Mouse (Mus musculus): ENCODE measurements around the gene Cnksr3. TPM values are rescaled to one million over a fixed set of nuclear protein-coding genes. Genes with fewer than 3 reads are reported as not detected.

Gene Cnksr3
- polyA plus RNA-seq (2012; rRNA removed): 5.3 and 5.6 TPM in 2 replicates

DNA sequence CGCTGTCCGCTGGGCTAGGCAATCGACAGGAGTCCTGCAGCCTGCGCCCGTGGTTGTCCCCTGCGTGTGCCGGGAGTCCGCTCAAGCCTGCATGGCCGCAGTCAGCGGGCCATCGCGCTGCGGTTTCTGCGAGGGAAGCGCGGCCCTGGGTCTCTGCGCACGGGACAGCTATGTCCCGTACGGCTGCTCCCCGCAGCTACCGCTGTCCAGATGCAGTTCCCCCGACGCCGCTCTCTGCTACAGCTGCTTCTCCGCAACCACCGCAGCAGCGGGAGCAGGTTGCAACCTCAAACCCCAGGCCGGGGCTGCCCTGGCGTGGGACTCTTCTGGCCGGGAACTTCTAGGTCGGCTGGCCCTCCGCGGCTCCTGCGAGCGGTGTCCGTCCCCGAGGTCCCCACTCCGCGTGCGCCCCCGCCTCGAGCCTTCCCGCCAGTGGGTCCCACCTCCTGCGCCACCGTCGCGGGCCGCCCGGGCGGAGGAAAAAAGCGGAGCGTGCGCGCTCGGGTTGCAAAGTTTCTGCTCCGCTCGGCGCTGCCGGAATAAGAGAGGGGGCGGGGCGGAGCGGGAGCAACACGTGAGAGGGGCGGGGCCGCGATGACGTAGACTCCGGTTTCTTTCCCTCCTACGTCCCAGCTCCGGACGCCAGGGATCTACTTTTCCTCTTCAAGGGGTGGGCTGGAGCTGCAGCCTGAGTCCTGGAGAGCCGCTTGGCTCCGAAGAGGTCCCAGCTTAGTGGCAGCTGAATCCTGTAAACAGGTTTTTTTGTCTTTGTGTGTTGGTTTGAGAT, at the start of gene Cnksr3:
Cnksr3 (minus strand) TSS at position 542 of the 787 bp plus-strand sequence.
- no peaks in the 10 kb centered on the region for H3K36me3 ChIP-seq (ENCODE audit: control insufficient read depth, insufficient read depth, low read length)
- H3K27me3 ChIP-seq (ENCODE audit: control insufficient read depth, insufficient read depth, low read length): no peaks in the 10 kb centered on the region
- H3K27ac ChIP-seq (ENCODE audit: control insufficient read depth, insufficient read depth, low read depth, low read length): peak within 1 kb of the TSS; percentile 72
- peak within 1 kb of the TSS; percentile 85 for H3K4me3 ChIP-seq (ENCODE audit: control insufficient read depth, low read depth, low read length)
- H3K4me1 ChIP-seq (ENCODE audit: control insufficient read depth, insufficient read depth, low read length): peaks cover 6% of the 10 kb centered on the region
- TF ChIP-seq POLR2A (IDR thresholded peaks at IDR 0.05; ENCODE audit: control insufficient read depth, low read depth, low read length): peak; percentile 83
- TF ChIP-seq CTCF (IDR thresholded peaks at IDR 0.05; ENCODE audit: control insufficient read depth, insufficient read depth, insufficient replicate concordance, low read depth, low read length): no peak

DNA sequence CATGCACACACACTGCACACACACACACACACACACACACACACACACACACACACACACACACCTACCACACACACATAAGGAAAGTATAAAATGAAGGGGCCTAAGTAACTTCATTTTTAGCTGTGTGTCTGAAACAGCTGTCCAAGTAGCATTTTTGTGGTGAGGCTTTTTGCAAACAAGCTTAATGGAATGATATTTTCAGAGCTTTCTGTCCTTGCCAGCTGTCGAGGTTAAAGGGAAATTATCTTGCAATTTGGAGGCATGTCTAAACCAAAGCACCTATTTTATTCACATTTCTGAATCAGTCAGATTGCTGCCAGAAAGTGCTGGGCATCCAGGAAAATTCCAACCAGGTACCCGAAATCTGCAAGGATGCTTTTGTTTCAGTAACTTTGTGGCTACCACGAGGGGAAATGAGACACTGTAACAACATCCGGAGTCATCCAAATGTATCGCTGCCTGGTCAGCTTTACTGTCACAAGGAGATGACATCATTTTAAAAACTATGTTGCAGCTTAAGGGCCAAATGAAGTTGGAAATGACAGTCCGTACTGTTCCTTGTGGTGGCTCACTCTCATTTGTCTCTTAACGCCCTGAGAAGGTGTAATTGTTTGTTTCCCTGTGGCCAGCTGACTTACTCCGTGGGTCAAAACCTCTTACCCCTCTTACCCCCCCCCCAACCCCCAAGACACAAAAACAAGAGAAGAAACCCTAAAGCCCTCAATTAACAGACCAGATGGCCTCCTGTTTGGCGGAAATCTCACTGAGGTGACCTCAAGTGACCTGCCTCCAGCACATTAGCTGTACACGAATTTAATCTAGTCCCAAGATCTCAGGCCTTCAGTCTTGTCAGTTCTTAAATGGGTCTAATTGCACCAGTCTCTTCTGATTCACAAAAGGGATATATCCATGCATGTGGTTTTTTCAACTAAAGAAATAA, 48.4 kb upstream of the Cnksr3 start:
- Histone ChIP-seq H3K4me3 (ENCODE audit: control insufficient read depth, low read depth, low read length) (no peak overlapping the region), H3K27ac (ENCODE audit: control insufficient read depth, insufficient read depth, low read depth, low read length) (no peak overlapping the region), H3K27me3 (ENCODE audit: control insufficient read depth, insufficient read depth, low read length) (no peaks in the 10 kb centered on the region), H3K36me3 (ENCODE audit: control insufficient read depth, insufficient read depth, low read length) (no peaks in the 10 kb centered on the region), H3K4me1 (ENCODE audit: control insufficient read depth, insufficient read depth, low read length) (no peaks in the 10 kb centered on the region)
- no peak for TF ChIP-seq CTCF (IDR thresholded peaks at IDR 0.05; ENCODE audit: control insufficient read depth, insufficient read depth, insufficient replicate concordance, low read depth, low read length)
- TF ChIP-seq POLR2A (IDR thresholded peaks at IDR 0.05; ENCODE audit: control insufficient read depth, low read depth, low read length): no peak

DNA sequence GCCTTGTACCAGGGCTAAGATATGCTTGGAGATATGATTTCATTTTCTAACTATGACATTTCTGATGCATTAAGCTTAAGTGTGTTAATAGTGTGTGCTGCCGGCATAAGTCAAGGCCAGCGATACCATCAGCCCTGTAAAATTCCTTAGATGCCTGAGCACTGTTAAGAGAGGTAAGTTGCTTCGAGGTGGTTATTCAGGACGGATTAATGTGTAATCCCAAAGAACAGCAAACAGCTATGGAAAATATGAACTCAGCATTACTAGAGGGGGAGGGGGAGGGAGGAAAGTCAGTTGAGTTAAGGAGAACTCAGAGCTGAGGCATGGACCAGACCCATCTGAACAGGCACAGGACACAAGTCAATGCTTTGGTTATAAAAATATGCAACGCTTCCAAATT, 46.6 kb upstream of the Cnksr3 start:
- no peak overlapping the region for H3K27ac ChIP-seq (ENCODE audit: control insufficient read depth, insufficient read depth, low read depth, low read length)
- H3K4me3 ChIP-seq (ENCODE audit: control insufficient read depth, low read depth, low read length): no peak overlapping the region
- no peaks in the 10 kb centered on the region for H3K4me1 ChIP-seq (ENCODE audit: control insufficient read depth, insufficient read depth, low read length)
- H3K36me3 ChIP-seq (ENCODE audit: control insufficient read depth, insufficient read depth, low read length): no peaks in the 10 kb centered on the region
- TF ChIP-seq CTCF (IDR thresholded peaks at IDR 0.05; ENCODE audit: control insufficient read depth, insufficient read depth, insufficient replicate concordance, low read depth, low read length) (no peak), POLR2A (IDR thresholded peaks at IDR 0.05; ENCODE audit: control insufficient read depth, low read depth, low read length) (no peak)
- H3K27me3 ChIP-seq (ENCODE audit: control insufficient read depth, insufficient read depth, low read length): no peaks in the 10 kb centered on the region

DNA sequence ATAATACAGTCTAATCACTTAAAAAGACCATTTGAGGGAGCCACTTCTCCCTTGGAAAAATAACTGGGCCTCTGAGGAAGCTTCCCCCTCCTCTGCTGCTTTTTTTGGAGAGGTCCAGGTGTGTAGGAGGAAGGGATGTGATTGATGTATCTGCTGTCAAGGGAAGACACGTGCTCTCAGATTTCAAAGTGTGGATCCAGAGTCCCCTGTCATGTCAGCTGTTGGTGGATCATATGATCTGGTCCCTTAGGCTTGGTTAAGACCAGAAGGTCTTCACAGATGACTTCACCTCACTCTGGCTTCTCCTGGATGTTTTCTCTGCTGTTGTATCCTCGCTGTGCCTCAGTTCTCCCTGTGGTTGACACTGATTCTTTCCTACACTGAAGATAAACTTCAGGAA, 38.4 kb upstream of the Cnksr3 start:
- Histone ChIP-seq H3K36me3 (ENCODE audit: control insufficient read depth, insufficient read depth, low read length) (no peaks in the 10 kb centered on the region), H3K27ac (ENCODE audit: control insufficient read depth, insufficient read depth, low read depth, low read length) (no peak overlapping the region), H3K4me3 (ENCODE audit: control insufficient read depth, low read depth, low read length) (no peak overlapping the region), H3K4me1 (ENCODE audit: control insufficient read depth, insufficient read depth, low read length) (no peaks in the 10 kb centered on the region), H3K27me3 (ENCODE audit: control insufficient read depth, insufficient read depth, low read length) (no peaks in the 10 kb centered on the region)
- TF ChIP-seq CTCF (IDR thresholded peaks at IDR 0.05; ENCODE audit: control insufficient read depth, insufficient read depth, insufficient replicate concordance, low read depth, low read length) (no peak), POLR2A (IDR thresholded peaks at IDR 0.05; ENCODE audit: control insufficient read depth, low read depth, low read length) (no peak)

DNA sequence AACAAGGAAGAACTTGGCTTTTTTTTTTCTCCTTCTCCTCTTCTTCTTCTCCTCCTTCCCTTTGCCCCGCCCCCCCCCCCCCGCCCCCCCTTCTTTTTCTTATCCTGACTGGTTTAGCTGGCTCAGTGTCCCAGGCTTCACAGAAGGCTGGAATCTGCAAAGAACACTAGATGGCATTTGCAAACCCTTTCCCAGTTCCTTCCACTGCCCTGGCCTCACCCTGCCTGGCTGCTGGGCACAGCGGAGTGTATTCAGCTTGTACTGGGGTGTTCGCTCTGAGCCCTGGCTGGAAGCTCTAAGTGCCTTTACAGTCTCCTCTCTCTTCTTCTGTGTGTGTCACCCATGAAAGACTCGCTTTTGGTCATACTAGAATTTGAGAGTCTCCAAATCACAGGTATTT, 22.6 kb upstream of the Cnksr3 start:
- no peak for TF ChIP-seq POLR2A (IDR thresholded peaks at IDR 0.05; ENCODE audit: control insufficient read depth, low read depth, low read length)
- no peak for TF ChIP-seq CTCF (IDR thresholded peaks at IDR 0.05; ENCODE audit: control insufficient read depth, insufficient read depth, insufficient replicate concordance, low read depth, low read length)
- Histone ChIP-seq H3K36me3 (ENCODE audit: control insufficient read depth, insufficient read depth, low read length) (no peaks in the 10 kb centered on the region), H3K27me3 (ENCODE audit: control insufficient read depth, insufficient read depth, low read length) (no peaks in the 10 kb centered on the region), H3K4me3 (ENCODE audit: control insufficient read depth, low read depth, low read length) (no peak overlapping the region), H3K4me1 (ENCODE audit: control insufficient read depth, insufficient read depth, low read length) (no peaks in the 10 kb centered on the region), H3K27ac (ENCODE audit: control insufficient read depth, insufficient read depth, low read depth, low read length) (no peak overlapping the region)

DNA sequence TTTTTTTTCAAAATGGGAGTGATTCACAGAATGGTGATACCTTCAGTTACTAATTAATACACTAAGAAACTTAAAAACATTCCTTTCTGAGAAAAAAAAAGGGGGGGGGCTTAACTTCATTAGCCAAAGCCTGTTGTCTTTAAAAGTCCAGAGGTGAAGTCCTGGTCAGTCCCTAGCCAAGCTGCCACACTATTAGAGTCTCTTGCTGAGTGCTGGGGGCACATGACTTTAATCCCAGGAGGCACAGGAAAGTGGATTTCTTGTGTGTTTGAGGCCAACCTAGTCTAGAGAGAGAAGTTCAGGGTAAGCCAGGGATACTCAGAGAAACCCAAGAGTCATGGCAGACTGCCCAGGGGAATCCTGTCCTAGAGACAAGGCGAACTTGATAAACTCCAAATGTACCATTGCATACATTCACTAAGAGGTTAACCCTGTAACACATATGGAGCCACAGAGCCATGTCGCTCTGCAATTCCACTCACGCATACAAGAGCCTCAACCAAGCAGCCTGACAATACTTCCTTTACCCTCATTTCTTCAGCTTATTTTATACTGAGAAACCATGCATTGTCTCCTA, 5.6 kb upstream of the Cnksr3 start:
- TF ChIP-seq POLR2A (IDR thresholded peaks at IDR 0.05; ENCODE audit: control insufficient read depth, low read depth, low read length) (no peak), CTCF (IDR thresholded peaks at IDR 0.05; ENCODE audit: control insufficient read depth, insufficient read depth, insufficient replicate concordance, low read depth, low read length) (no peak)
- H3K4me3 ChIP-seq (ENCODE audit: control insufficient read depth, low read depth, low read length): no peak overlapping the region
- no peaks in the 10 kb centered on the region for H3K36me3 ChIP-seq (ENCODE audit: control insufficient read depth, insufficient read depth, low read length)

DNA sequence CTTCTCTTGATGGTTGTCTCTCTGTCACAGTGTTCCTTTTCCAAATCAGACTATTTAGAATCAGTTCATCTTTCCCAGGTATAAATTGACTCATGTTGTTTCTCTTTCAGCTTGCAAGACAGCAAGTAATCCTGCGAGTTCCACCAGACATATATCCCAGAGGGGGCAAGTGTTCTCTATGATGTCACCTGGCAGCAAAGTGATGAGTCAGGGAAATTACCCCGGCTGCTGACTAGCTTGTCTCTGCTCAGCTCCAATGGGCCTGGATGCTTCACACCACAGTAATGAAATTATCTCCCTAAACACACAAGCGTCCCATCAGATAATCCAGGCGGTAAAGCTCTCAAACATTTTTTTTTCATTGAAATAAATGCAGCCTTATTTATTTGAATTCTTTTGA, 2.7 kb upstream of the Cnksr3 start:
- TF ChIP-seq CTCF (IDR thresholded peaks at IDR 0.05; ENCODE audit: control insufficient read depth, insufficient read depth, insufficient replicate concordance, low read depth, low read length) (no peak), POLR2A (IDR thresholded peaks at IDR 0.05; ENCODE audit: control insufficient read depth, low read depth, low read length) (no peak)
- Histone ChIP-seq H3K27me3 (ENCODE audit: control insufficient read depth, insufficient read depth, low read length) (no peaks in the 10 kb centered on the region), H3K27ac (ENCODE audit: control insufficient read depth, insufficient read depth, low read depth, low read length) (no peak overlapping the region)

More for the DNA sequence above, 5.6 kb upstream of the Cnksr3 start:
- Histone ChIP-seq H3K27me3 (ENCODE audit: control insufficient read depth, insufficient read depth, low read length) (no peaks in the 10 kb centered on the region), H3K27ac (ENCODE audit: control insufficient read depth, insufficient read depth, low read depth, low read length) (no peak overlapping the region), H3K4me1 (ENCODE audit: control insufficient read depth, insufficient read depth, low read length) (no peaks in the 10 kb centered on the region)

More for the DNA sequence above, 2.7 kb upstream of the Cnksr3 start:
- Histone ChIP-seq H3K4me1 (ENCODE audit: control insufficient read depth, insufficient read depth, low read length) (peaks cover 6% of the 10 kb centered on the region), H3K4me3 (ENCODE audit: control insufficient read depth, low read depth, low read length) (no peak overlapping the region), H3K36me3 (ENCODE audit: control insufficient read depth, insufficient read depth, low read length) (no peaks in the 10 kb centered on the region)
